Mouse (Mus musculus) spleen, adult 2 months (tissue): ENCODE data around the gene D17H6S53E. TPM values are rescaled to one million over a fixed set of nuclear protein-coding genes. Genes with fewer than 3 reads are reported as not detected.
A peak's percentile ranks its signal among the peaks of the same experiment; 100 is the strongest.

ENCODE experiments used
- DNase-seq, 2 experiments: peaks; one replicate each; pipeline versions ENCODE4 v3.0.0 to v3.0.0-alpha.2; 2012 to 2021; ENCODE audit warnings: low spot score in 2 of 2, low read depth in 1 of 2
- H3K27ac ChIP-seq: fragments of 200-500 bp; 2 replicates; pipeline ENCODE4 v1.5.1; 2012; ENCODE audit warnings: low read length, inconsistent platforms; ENCODE audit not compliant: insufficient read depth
- H3K27me3 ChIP-seq: fragments of 200-500 bp; 2 replicates; pipeline ENCODE4 v1.6.1; 2012; ENCODE audit warnings: mild to moderate bottlenecking, moderate library complexity, low read length, inconsistent platforms; ENCODE audit not compliant: control insufficient read depth, insufficient read depth
- H3K36me3 ChIP-seq: fragments of 200-500 bp; 2 replicates; pipeline ENCODE4 v1.6.1; 2012; ENCODE audit warnings: mild to moderate bottlenecking, low read length, inconsistent platforms; ENCODE audit not compliant: control insufficient read depth, insufficient read depth
- H3K4me1 ChIP-seq: fragments of 200-500 bp; 2 replicates; pipeline ENCODE4 v1.6.1; 2011; ENCODE audit warnings: inconsistent platforms; ENCODE audit not compliant: control insufficient read depth, insufficient read depth, insufficient read length
- H3K4me3 ChIP-seq: fragments of 200-500 bp; 2 replicates; pipeline ENCODE4 v1.5.1; 2011; ENCODE audit warnings: mild to moderate bottlenecking, inconsistent platforms; ENCODE audit not compliant: insufficient read depth, insufficient read length; ENCODE audit errors: extremely low read depth
- CTCF ChIP-seq: fragments of 200-500 bp; IDR thresholded peaks from 2 replicates; pipeline ENCODE4 v1.5.1; 2011; ENCODE audit warnings: mild to moderate bottlenecking, inconsistent platforms; ENCODE audit not compliant: insufficient read depth, insufficient read length, insufficient replicate concordance; ENCODE audit errors: extremely low read depth
- POLR2A ChIP-seq: fragments of 200-500 bp; IDR thresholded peaks from 2 replicates; pipeline ENCODE4 v1.6.1; 2011; ENCODE audit warnings: low read depth, low read length, inconsistent platforms
- WGBS: fragments of 180-500 bp; shearing (Covaris S2); methylation state at CpG from one replicate; pipeline ENCODE4 v1.1.7; 2018; 5-methylcytosine and 5-hydroxymethylcytosine counted together
- polyA plus RNA-seq: library from polyadenylated mRNA; depleted of rRNA; stranded (reverse); fragments of >200 nt; gene quantifications from 2 replicates; pipeline ENCODE4 v1.2.3, GENCODE M21; 2012

Gene D17H6S53E
- polyA plus RNA-seq, 1 experiment: 10.0 TPM

DNA sequence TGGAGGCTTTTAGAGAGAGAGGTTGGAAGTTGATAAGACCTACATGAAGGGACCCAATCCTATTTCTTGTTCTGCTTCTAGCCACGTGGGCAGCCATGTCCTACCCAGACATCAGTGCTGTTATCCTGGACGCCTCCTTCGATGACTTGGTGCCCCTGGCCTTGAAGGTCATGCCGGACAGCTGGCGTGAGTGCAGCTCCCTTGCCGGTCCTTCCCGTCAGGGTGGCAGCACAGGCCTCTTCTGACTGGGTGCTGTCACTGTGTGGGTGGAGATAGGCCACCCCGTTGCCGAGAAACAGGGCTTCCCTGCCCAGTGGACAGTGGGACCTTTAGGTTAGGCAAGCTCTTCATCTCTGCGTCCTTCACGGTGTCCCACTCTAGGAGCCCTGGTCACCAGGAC, 25.0 kb upstream of the D17H6S53E start:
- no peak for DNase-seq
- H3K4me1 ChIP-seq: no peaks in the 10 kb centered on the region
- WGBS: 94% methylated on average over 11 of the region's 11 CpGs
- no peaks in the 10 kb centered on the region for H3K27me3 ChIP-seq
- H3K4me3 ChIP-seq: no peak overlapping the region
- H3K27ac ChIP-seq: no peak overlapping the region
- TF ChIP-seq POLR2A (no peak), CTCF (no peak)
- H3K36me3 ChIP-seq: peaks cover 46% of the 10 kb centered on the region

DNA sequence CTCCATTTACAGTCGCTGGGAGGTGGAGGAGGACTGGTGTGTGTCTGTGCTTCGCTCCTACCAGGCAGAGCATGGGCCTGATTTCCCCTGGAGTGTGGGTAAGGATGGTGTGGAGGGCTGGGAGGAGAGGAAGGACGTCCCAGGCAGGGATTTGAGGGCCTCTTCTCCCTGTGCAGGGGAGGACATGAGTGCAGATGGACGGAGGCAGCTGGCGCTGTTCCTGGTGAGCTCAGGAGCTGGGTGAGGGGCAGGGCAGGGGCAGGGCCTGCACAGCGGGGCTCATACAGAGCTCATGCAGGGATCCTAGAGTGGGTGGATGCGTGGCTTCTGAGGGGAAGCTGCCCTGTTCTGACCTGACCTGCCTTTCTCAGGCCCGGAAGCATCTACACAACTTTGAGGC, 23.9 kb upstream of the D17H6S53E start:
- DNase-seq: no peak
- no peak overlapping the region for H3K4me3 ChIP-seq
- no peak for TF ChIP-seq CTCF
- TF ChIP-seq POLR2A: no peak
- no peaks in the 10 kb centered on the region for H3K4me1 ChIP-seq
- peaks cover 36% of the 10 kb centered on the region for H3K36me3 ChIP-seq
- no peaks in the 10 kb centered on the region for H3K27me3 ChIP-seq
- WGBS: 88% methylated on average over 8 of the region's 8 CpGs
- H3K27ac ChIP-seq: no peak overlapping the region

DNA sequence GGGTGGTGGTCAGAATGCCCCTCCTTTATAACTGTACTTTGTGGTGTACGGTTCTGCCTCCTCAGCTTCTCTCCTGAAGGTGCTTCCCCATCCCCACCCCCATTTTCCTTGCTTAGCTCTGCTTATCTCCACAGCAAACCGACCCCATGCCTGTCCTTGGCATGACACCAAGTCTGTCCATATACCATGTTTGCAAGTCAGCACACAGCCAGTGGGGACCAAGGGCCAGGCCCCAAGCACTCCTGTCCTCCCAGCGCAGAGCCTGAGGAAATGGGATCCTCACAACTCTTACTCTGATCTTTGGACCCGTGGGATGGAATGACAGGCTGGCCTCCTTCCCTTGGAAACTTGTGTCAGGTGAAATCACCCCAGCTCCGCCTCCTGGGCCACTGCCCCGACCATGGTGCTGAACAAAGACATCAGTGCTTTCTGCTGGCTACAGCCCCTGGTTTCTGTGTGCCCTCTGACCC, 22.9 kb upstream of the D17H6S53E start:
- H3K36me3 ChIP-seq: peaks cover 34% of the 10 kb centered on the region
- 69% methylated on average over 6 of the region's 6 CpGs for WGBS
- TF ChIP-seq POLR2A (no peak), CTCF (no peak)
- no peaks in the 10 kb centered on the region for H3K4me1 ChIP-seq
- no peak overlapping the region for H3K4me3 ChIP-seq
- DNase-seq: no peak
- H3K27ac ChIP-seq: no peak overlapping the region
- no peaks in the 10 kb centered on the region for H3K27me3 ChIP-seq

DNA sequence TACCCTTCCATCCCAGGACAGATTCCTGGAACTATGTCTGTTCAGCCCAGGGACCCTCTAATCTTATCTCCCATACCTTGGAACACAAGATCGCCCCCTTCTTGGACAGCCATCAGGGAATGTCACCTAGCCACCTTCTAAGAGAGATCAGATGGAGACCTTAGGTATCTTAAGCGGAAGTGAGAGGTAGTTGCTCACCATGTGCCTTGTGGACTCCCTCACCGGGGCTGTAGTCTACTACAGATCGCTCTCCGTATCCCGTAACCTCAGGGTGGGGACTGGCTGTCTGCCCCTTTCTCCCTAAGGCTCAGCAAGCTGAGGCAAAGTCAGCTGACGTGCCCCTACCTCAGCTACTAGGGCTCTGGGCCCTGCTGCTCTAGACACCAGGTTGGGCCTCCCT, 22.1 kb upstream of the D17H6S53E start:
- H3K27me3 ChIP-seq: no peaks in the 10 kb centered on the region
- H3K4me3 ChIP-seq: no peak overlapping the region
- WGBS: 89% methylated on average over 7 of the region's 7 CpGs
- no peaks in the 10 kb centered on the region for H3K4me1 ChIP-seq
- no peak overlapping the region for H3K27ac ChIP-seq
- H3K36me3 ChIP-seq: peaks cover 28% of the 10 kb centered on the region
- no peak for TF ChIP-seq CTCF
- TF ChIP-seq POLR2A: no peak
- no peak for DNase-seq

DNA sequence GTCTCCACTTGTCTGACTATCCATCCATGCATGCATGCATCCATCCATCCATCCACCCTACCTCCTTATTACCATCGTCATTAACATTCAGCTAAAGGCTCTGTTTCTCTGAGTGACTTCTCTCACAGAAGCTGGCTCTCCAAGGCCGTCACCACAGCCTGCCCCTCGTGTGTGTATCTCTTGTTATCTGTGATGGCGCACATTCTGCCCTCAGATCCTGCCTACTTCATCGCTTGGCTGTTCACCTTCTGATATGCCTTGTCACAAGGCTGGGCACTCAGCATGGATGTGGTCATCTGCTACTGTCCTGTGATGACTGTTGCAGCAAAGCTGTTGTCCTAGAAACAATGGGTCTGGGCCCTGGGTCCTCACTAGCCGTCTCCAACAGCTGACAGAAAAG, 21.4 kb upstream of the D17H6S53E start:
- Histone ChIP-seq H3K4me3 (no peak overlapping the region), H3K27ac (no peak overlapping the region), H3K36me3 (peaks cover 23% of the 10 kb centered on the region), H3K27me3 (no peaks in the 10 kb centered on the region), H3K4me1 (no peaks in the 10 kb centered on the region)
- no peak for DNase-seq
- TF ChIP-seq CTCF: no peak
- TF ChIP-seq POLR2A: no peak
- 79% methylated on average over 6 of the region's 6 CpGs for WGBS

DNA sequence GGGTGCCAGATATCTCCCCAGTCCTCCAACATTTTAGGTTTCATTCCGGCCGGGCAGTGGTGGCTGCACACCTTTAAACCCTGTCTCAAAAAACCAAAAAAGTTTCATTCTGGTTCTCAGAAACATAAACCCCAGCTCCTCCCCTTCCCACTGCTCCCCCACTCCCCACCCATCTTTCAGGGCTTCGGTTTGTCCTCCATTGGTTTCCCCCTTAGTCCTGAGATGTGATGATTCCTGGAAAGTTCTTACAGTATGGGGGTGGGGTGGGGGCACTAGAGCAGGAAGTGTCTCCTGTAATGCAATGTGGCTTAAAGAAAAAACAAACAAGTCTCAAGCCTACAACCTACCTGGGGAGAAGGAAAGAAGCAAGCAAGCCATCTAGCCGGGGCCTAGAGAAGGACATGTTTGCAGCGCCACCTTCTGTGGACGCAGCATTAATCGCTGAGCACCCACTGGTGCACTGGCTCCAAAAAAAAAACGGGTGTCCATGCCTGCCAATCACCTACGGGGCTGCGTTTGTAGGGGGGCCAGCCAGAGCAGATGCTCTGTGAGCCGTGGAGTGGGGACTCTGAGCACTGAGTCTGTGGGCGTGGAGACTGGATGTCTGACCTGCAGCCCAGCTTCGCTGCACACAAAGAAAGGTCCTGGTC, 20.3 kb upstream of the D17H6S53E start:
- no peak for DNase-seq
- H3K4me3 ChIP-seq: no peak overlapping the region
- H3K27ac ChIP-seq: no peak overlapping the region

DNA sequence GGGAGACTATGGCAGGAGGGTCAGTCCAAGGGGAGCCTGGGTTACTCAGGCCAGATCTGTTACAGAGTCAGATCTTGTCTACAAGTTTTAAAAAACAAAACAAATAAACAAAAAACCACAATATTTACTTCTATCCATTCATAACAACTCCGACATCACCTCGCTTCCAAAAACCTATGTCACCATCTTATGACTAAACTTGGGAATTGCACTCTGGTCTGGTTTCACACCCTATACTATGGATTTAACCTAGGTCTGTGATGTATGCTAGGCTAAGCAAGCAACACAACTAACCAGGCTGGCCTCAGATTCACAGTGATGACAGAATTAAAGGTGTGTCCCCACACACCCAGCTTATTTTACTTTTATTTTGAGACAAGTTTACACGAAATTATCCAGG, 19.7 kb upstream of the D17H6S53E start:
- TF ChIP-seq CTCF (no peak), POLR2A (no peak)
- DNase-seq: no peak
- H3K27ac ChIP-seq: no peak overlapping the region
- H3K27me3 ChIP-seq: no peaks in the 10 kb centered on the region
- 86% methylated on average over 3 of the region's 3 CpGs for WGBS
- no peaks in the 10 kb centered on the region for H3K4me1 ChIP-seq
- peaks cover 9% of the 10 kb centered on the region for H3K36me3 ChIP-seq
- H3K4me3 ChIP-seq: no peak overlapping the region

More for the DNA sequence above, 20.3 kb upstream of the D17H6S53E start:
- Histone ChIP-seq H3K36me3 (peaks cover 15% of the 10 kb centered on the region), H3K27me3 (no peaks in the 10 kb centered on the region), H3K4me1 (no peaks in the 10 kb centered on the region)
- WGBS: 31% methylated on average over 13 of the region's 13 CpGs
- peak; percentile 46; the same call in 1 of the 2 replicates for TF ChIP-seq CTCF
- no peak for TF ChIP-seq POLR2A
